ENCODE assay signal across 11 mouse cellular contexts in genomic region chr1:152280014-152280413, GRCm38 (mm10).
DNase-seq lines count a peak whose midpoint lies in the region; ATAC-seq and TF ChIP-seq lines count a peak whose summit lies in the region.
"Had no signal": no experiment of that assay in that cellular context is flagged by ENCODE, and none has a peak within 500 bp of the region (broad histone marks: within the 10 kb centered on the region; RNA-seq: fewer than 3 reads in every experiment).

No protein-coding gene starts in this region.

- peak; percentile 52 for DNase-seq in CD4-positive, CD25-positive, alpha-beta regulatory T cell, adult 2 months (ENCODE audit: low read depth, low spot score)
- no peak for DNase-seq in layer of hippocampus, adult 2 months (ENCODE audit: low spot score in 2 of 2)
- no peak for DNase-seq in layer of hippocampus, adult 8-10 months (ENCODE audit: low spot score in 2 of 2)
- DNase-seq in A20 (ENCODE audit: low read depth, low spot score), result peak; percentile 11
- DNase-seq in brain, embryonic 14.5 days (ENCODE audit: low read depth), result no peak
- no peak for DNase-seq in adrenal gland, postnatal 10 days
- DNase-seq in adrenal gland, adult 18-20 months (ENCODE audit: low spot score in 2 of 2), result no peak

- no peak for ATAC-seq in CD4-positive, CD25-positive, alpha-beta regulatory T cell, adult 4 months
- ATAC-seq: forebrain, embryonic 15.5 days had no signal

- no peak overlapping the region for H3K27ac ChIP-seq in layer of hippocampus, adult 2 months
- H3K27ac ChIP-seq: forebrain, embryonic 15.5 days; macrophage; neural tube, embryonic 13.5 days had no signal

- peak; percentile 70 for TF ChIP-seq CTCF in layer of hippocampus, adult 2 months (conservative IDR thresholded peaks at IDR 0.05)
- peak; percentile 52; the same call in 1 of the 2 replicates for TF ChIP-seq CTCF in brain, embryonic 14.5 days (IDR thresholded peaks at IDR 0.05; ENCODE audit: borderline replicate concordance, extremely low read depth, insufficient read depth, insufficient read length)

- no peak for TF ChIP-seq POLR2A in brain, embryonic 14.5 days (IDR thresholded peaks at IDR 0.05; ENCODE audit: borderline replicate concordance, extremely low read depth, insufficient read depth, insufficient read length, poor library complexity, severe bottlenecking)

- no peak overlapping the region for H3K4me3 ChIP-seq in layer of hippocampus, adult 2 months
- H3K4me3 ChIP-seq: forebrain, embryonic 15.5 days; neural tube, embryonic 13.5 days had no signal

Comparison
In these comparisons a context has a peak if more than half of its experiments do, and no peak if none do; other contexts are left out.
1. DNase-seq: peak in CD4-positive, CD25-positive, alpha-beta regulatory T cell, adult 2 months (single experiment) and A20 (single experiment); none in layer of hippocampus, adult 2 months (0 of 2), layer of hippocampus, adult 8-10 months (0 of 2), brain, embryonic 14.5 days (single experiment), adrenal gland, postnatal 10 days (single experiment) and adrenal gland, adult 18-20 months (0 of 2).